16 mouse cellular contexts compared by ENCODE assay signal in genomic region chr2:114161978-114162377, GRCm38 (mm10). TPM values are rescaled to one million over a fixed set of nuclear protein-coding genes. Genes with fewer than 3 reads are reported as not detected.
DNase-seq lines count a peak whose midpoint lies in the region; TF ChIP-seq lines count a peak whose summit lies in the region.
"Had no signal": no experiment of that assay in that cellular context is flagged by ENCODE, and none has a peak within 500 bp of the region (broad histone marks: within the 10 kb centered on the region; RNA-seq: fewer than 3 reads in every experiment).

No protein-coding gene starts in this region.

- no peak for DNase-seq in adrenal gland, postnatal 25 days
- DNase-seq: adrenal gland, adult 2 months; adrenal gland, adult 8-10 months; adrenal gland, postnatal 10 days; adrenal gland, postnatal 14 days; adrenal gland, postnatal 36 days; B cell, adult 2 months; cerebellum, adult 11 months; cerebellum, adult 11-12 months; cerebellum, adult 18-20 months; cerebellum, adult 2 months; cerebellum, adult 8-10 months had no signal

- peaks cover under 1% of the 10 kb centered on the region for H3K79me2 ChIP-seq in myocyte (ENCODE audit: control insufficient read depth, insufficient read depth)

- no peaks in the 10 kb centered on the region for H3K27me3 ChIP-seq in myocyte (ENCODE audit: control insufficient read depth, insufficient read depth, insufficient read length)
- H3K27me3 ChIP-seq: CH12.LX, Patski had no signal

- no peak for TF ChIP-seq POLR2A in myocyte (IDR thresholded peaks at IDR 0.05; ENCODE audit: insufficient read length, low read depth)

- no peak overlapping the region for H3K4me2 ChIP-seq in myocyte (ENCODE audit: low read depth)

- no peak overlapping the region for H3ac ChIP-seq in myocyte (ENCODE audit: control insufficient read depth, insufficient read length)

- H3K4me3 ChIP-seq in myocyte = no peak overlapping the region

- H3K36me3 ChIP-seq in myocyte (ENCODE audit: control insufficient read depth, insufficient read depth) = peaks cover 37% of the 10 kb centered on the region

TF ChIP-seq in myocyte, 11 proteins besides CTCF, POLR2A, EP300 and RAD21:
- TF ChIP-seq E2F4 (IDR thresholded peaks at IDR 0.05; ENCODE audit: insufficient read depth) (no peak), MYOG (IDR thresholded peaks at IDR 0.05; ENCODE audit: control insufficient read depth in 1 of 3, insufficient read depth in 1 of 3, insufficient read length in 2 of 3, low read depth in 2 of 3) (peak in 1 of 3 experiments; percentile 56), SRF (IDR thresholded peaks at IDR 0.05; ENCODE audit: control insufficient read depth, insufficient read length, low read depth) (peak; percentile 68), MYOD1 (IDR thresholded peaks at IDR 0.05; ENCODE audit: control insufficient read depth in 1 of 3, insufficient read length in 2 of 3, low read depth in 2 of 3) (peak in 2 of 3 experiments; percentile 3 to 16), REST (IDR thresholded peaks at IDR 0.05; ENCODE audit: insufficient read depth, insufficient read length) (no peak)

RNA-seq across cellular contexts. Expression of gene Aqr, which starts 24.8 kb away (rescaled TPM):
- polyA plus RNA-seq in myocyte (2012; fragmentation: generic; extraction: Trizol) = 18.4 TPM
- total RNA-seq in adrenal gland, postnatal 25 days (2021) = 40.9 and 41.8 TPM in 2 replicates

RNA-seq across cellular contexts. Expression of gene Zfp770, which starts 39.3 kb away (rescaled TPM):
- 1.7 TPM for polyA plus RNA-seq in myocyte (2012; fragmentation: generic; extraction: Trizol)
- 11.6 and 11.9 TPM in 2 replicates for total RNA-seq in adrenal gland, postnatal 25 days (2021)
- polyA plus RNA-seq: G1E had no signal
